Mouse (Mus musculus) embryonic fibroblast, embryonic 13.5 days (primary cell): ENCODE results near the gene Rarres2. TPM values are rescaled to one million over a fixed set of nuclear protein-coding genes. Genes with fewer than 3 reads are reported as not detected.

Experiments used
- H3K27ac ChIP-seq: 2 replicates; pipeline ENCODE4 v1.5.1; 2012; ENCODE audit warnings: low read length, control low read depth, inconsistent platforms; ENCODE audit not compliant: insufficient read depth
- H3K4me1 ChIP-seq: 2 replicates; pipeline ENCODE4 v1.6.1; 2011; ENCODE audit warnings: low read length; ENCODE audit not compliant: control insufficient read depth, insufficient read depth
- H3K4me3 ChIP-seq: 2 replicates; pipeline ENCODE4 v1.5.1; 2011; ENCODE audit warnings: mild to moderate bottlenecking, control low read depth, low read length; ENCODE audit not compliant: insufficient read depth
- CTCF ChIP-seq: IDR thresholded peaks from 2 replicates; pipeline ENCODE4 v1.5.1; 2011; ENCODE audit warnings: mild to moderate bottlenecking, control low read depth, low read length, moderate library complexity, borderline replicate concordance; ENCODE audit not compliant: insufficient read depth
- POLR2A ChIP-seq: IDR thresholded peaks from 2 replicates; pipeline ENCODE4 v1.6.1; 2011; ENCODE audit warnings: low read depth, mild to moderate bottlenecking, control low read depth, low read length, moderate library complexity
- polyA plus RNA-seq: library from polyadenylated mRNA; stranded (reverse); fragments of >200 nt; gene quantifications from 2 replicates; pipeline ENCODE4 v1.2.4, GENCODE M21; 2011; ENCODE audit warnings: low read depth; ENCODE audit not compliant: missing spikeins, insufficient read length

The Rarres2 gene
- polyA plus RNA-seq, 1 experiment, result 2.3 TPM

GRCm38 (mm10) chr6:48582037-48582436 is 9.4 kb upstream of the Rarres2 start:
- Histone ChIP-seq H3K4me1 (peaks cover 3% of the 10 kb centered on the region; the same call in 1 of the 2 replicates), H3K27ac (no peak overlapping the region), H3K4me3 (no peak overlapping the region)
- TF ChIP-seq POLR2A (no peak), CTCF (no peak)

DNA sequence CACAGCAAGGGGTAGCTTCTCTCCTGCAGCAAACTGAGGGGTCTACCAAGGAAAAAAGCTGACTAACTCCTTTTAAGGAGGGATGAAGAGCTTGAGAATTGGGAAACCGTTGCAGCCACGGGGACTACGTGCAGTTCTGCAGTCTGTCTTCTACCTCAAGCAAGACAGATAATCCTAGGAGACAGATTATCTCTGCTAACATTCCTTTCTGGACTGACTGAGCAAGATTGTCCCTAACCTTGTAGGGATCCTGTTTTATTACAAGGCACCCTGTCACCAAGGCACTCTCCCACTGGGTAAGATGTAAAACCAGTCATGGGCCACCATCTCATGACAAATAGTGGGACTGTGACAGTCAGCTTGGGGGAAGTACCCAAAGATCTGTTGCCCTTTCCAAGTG is 8.7 kb upstream of the Rarres2 start:
- Histone ChIP-seq H3K27ac (no peak overlapping the region), H3K4me3 (no peak overlapping the region), H3K4me1 (peaks cover 3% of the 10 kb centered on the region; the same call in 1 of the 2 replicates)
- TF ChIP-seq POLR2A (no peak), CTCF (no peak)

DNA sequence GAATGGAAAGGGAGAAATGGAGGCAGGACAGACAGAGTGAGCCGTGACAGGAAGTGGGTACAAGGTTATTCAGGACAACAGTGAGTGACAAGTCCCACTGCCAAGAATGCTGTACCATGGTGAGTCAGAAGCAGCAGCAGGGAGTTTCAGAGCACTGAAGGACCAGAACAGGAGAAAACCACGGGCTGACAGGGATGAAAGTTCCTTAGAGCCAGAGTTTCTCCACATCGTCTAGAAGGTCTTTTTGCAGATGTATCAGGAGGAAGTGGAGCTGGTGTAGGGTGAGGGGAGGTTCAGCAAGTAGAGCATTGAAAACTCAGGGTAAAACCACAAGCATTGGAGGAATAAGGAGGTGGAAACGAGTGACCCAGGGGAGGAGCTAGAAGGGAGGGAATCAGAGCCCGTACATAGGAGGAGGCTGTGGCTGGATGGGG is 6.6 kb upstream of the Rarres2 start:
- peaks cover 3% of the 10 kb centered on the region; the same call in 1 of the 2 replicates for H3K4me1 ChIP-seq
- no peak overlapping the region for H3K4me3 ChIP-seq
- TF ChIP-seq CTCF (no peak), POLR2A (peak; percentile 14; the same call in 1 of the 2 replicates)
- peak overlapping the region; percentile 73 for H3K27ac ChIP-seq

- no peak for TF ChIP-seq POLR2A
- no peak for TF ChIP-seq CTCF
- Histone ChIP-seq H3K4me3 (no peak overlapping the region), H3K4me1 (peaks cover 3% of the 10 kb centered on the region; the same call in 1 of the 2 replicates), H3K27ac (peak overlapping the region; percentile 73)
These were observed 6.1 kb upstream of the Rarres2 start for GRCm38 (mm10) chr6:48578736-48579135.

- TF ChIP-seq CTCF (no peak), POLR2A (no peak)
- Histone ChIP-seq H3K27ac (no peak overlapping the region), H3K4me1 (no peaks in the 10 kb centered on the region; the same call in 1 of the 2 replicates), H3K4me3 (no peak overlapping the region)
These were observed 1.4 kb upstream of the Rarres2 start for GRCm38 (mm10) chr6:48573981-48574380.

GRCm38 (mm10) chr6:48573280-48573679 is 691 bp upstream of the Rarres2 start:
- Histone ChIP-seq H3K27ac (no peak overlapping the region), H3K4me1 (no peaks in the 10 kb centered on the region; the same call in 1 of the 2 replicates), H3K4me3 (no peak overlapping the region)
- TF ChIP-seq POLR2A (no peak), CTCF (no peak)

GRCm38 (mm10) chr6:48572014-48572413 is 575 bp downstream of the Rarres2 start:
- TF ChIP-seq POLR2A (no peak), CTCF (no peak)
- Histone ChIP-seq H3K4me3 (no peak overlapping the region), H3K4me1 (no peaks in the 10 kb centered on the region), H3K27ac (no peak overlapping the region)

GRCm38 (mm10) chr6:48569065-48569807 is 3.4 kb downstream of the Rarres2 start:
- Histone ChIP-seq H3K4me1 (peaks cover 6% of the 10 kb centered on the region), H3K27ac (no peak overlapping the region)
- no peak for TF ChIP-seq CTCF
- no peak for TF ChIP-seq POLR2A

DNA sequence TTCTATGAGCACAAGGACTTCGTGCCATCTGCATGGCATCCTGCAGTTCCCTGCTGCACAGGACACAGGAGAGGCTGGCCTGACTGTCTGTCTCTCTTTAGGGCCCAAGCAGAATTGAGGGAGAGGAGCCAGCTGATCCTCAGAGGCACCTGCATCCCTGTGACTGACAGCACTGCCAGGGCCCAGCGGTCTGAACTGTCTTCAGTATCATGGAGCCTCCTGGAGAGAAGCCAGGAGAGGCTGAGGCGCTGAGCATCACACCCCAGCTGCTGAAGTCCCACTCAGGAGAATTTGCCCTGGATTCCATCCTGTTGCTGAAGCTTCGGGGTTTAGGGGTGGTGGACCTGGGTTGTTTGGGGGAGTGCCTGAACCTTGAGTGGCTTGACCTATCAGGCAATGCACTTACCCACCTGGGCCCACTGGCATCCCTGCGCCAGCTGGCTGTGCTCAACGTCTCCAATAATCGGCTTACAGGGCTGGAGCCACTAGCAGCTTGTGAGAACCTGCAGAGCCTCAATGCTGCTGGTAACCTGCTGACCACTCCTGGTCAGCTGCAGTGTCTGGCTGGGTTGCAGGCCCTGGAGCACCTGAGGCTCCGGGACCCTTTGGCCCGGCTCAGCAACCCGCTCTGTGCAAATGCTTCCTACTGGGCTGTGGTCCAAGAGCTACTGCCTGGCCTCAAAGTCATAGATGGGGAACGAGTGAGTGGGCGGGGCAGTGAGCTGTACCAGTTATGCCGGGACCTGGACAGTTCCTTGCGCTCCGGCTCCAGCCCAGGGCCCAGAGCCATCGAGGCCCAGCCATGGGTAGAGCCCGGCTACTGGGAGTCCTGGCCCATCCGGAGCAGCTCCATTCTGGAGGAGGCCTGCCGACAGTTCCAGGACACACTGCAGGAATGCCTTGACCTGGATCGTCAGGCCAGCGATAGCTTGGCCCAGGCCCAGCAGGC is 4.3 kb downstream of the Rarres2 start:
- H3K27ac ChIP-seq, result no peak overlapping the region
- H3K4me1 ChIP-seq, result peaks cover 6% of the 10 kb centered on the region
- TF ChIP-seq CTCF (no peak), POLR2A (no peak)
- no peak overlapping the region for H3K4me3 ChIP-seq

More at GRCm38 (mm10) chr6:48569065-48569807, 3.4 kb downstream of the Rarres2 start:
- no peak overlapping the region for H3K4me3 ChIP-seq
